Mouse (Mus musculus) ES-Bruce4 (cell line): ENCODE data around the gene Prn. TPM values are rescaled to one million over a fixed set of nuclear protein-coding genes. Genes with fewer than 3 reads are reported as not detected.
A peak's percentile ranks its signal among the peaks of the same experiment; 100 is the strongest.

ENCODE experiments used
- H3K27ac ChIP-seq: 2 replicates; pipeline ENCODE4 v1.5.1; 2012; ENCODE audit warnings: low read length, inconsistent platforms; ENCODE audit not compliant: insufficient read depth
- H3K27me3 ChIP-seq: 2 replicates; pipeline ENCODE4 v1.6.1; 2012; ENCODE audit warnings: mild to moderate bottlenecking, low read length, inconsistent platforms; ENCODE audit not compliant: control insufficient read depth, poor library complexity, insufficient read depth, severe bottlenecking
- H3K36me3 ChIP-seq: 2 replicates; pipeline ENCODE4 v1.6.1; 2012; ENCODE audit warnings: inconsistent platforms, mild to moderate bottlenecking, low read length, moderate library complexity; ENCODE audit not compliant: control insufficient read depth, poor library complexity, insufficient read depth, severe bottlenecking
- H3K4me1 ChIP-seq: one replicate; pipeline ENCODE4 v1.8.1; 2011; ENCODE audit warnings: low read length; ENCODE audit not compliant: control insufficient read depth, insufficient read depth
- H3K4me3 ChIP-seq: 2 replicates; pipeline ENCODE4 v1.5.1; 2011; ENCODE audit warnings: low read depth, mild to moderate bottlenecking, low read length
- H3K9ac ChIP-seq: 2 replicates; pipeline ENCODE4 v1.6.1; 2012; ENCODE audit warnings: low read depth, mild to moderate bottlenecking, inconsistent platforms; ENCODE audit not compliant: poor library complexity, severe bottlenecking
- H3K9me3 ChIP-seq: replicated peaks from 2 replicates; pipeline ENCODE4 v1.6.1; 2012; ENCODE audit warnings: mild to moderate bottlenecking, low read length, inconsistent platforms; ENCODE audit not compliant: control insufficient read depth, poor library complexity, insufficient read depth, severe bottlenecking
- CTCF ChIP-seq: IDR thresholded peaks from one replicate; pipeline ENCODE4 v1.8.1; 2011; ENCODE audit warnings: low read depth, low read length
- EP300 ChIP-seq: IDR thresholded peaks from 2 replicates; pipeline ENCODE4 v1.6.1; 2011; ENCODE audit warnings: low read depth, low read length; ENCODE audit not compliant: insufficient read depth
- POLR2A ChIP-seq: IDR thresholded peaks from one replicate; pipeline ENCODE4 v1.8.1; 2011; ENCODE audit warnings: low read length; ENCODE audit not compliant: insufficient read depth
- polyA plus RNA-seq: library from polyadenylated mRNA; stranded (reverse); fragments of >200 nt; gene quantifications from 2 replicates; pipeline ENCODE4 v1.2.4, GENCODE M21; 2011; ENCODE audit warnings: low read depth; ENCODE audit not compliant: missing spikeins, insufficient read depth, insufficient read length

The Prn gene
- not detected in 2 replicates for polyA plus RNA-seq

DNA sequence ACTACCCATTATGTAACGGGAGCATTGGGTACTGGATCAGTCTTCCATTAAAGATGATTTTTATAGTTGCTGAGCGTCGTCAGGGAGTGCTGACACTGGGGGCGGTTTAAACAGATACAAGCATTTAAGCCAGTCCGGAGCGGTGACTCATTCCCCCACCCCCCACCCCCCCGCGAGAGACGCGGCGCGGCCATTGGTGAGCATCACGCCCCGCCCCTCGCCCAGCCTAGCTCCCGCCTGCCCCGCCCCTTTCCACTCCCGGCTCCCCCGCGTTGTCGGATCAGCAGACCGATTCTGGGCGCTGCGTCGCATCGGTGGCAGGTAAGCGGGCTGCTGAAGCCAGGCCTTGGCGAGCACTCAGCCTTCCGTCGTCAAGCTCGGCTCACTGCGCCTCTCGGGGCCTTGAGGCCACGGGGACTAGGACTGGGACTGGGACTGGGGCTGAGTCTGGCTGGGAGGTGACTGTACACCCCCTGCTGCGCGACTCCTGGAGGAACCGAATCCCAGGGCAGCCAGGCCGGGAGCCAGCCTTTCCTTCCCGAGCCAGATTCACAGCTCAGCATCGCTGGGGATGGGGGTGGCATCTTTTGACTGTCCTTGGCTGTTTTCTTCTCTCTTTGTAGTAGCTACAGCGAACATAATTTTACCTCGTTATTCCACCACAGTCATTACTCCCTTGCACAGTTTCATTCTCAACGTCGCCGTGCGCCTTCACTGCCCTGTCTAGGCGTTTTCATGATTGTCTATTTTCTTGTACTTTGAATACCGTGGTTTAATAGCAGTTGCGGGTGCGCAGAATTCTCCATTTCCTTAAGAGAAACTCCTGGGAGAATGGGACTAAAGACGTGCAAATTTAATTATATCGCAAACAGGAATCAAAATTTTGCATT is at the start of gene Prn, which contains the start of gene Prnp:
TSS of gene Prn (plus strand) at position 275 of the 890 bp plus-strand sequence.
TSS of gene Prnp (plus strand) at position 246 of the 890 bp plus-strand sequence.
- Histone ChIP-seq H3K36me3 (no peaks in the 10 kb centered on the region), H3K9ac (peak within 1 kb of the TSS; percentile 16), H3K4me1 (no peaks in the 10 kb centered on the region), H3K4me3 (peak within 1 kb of the TSS; percentile 63), H3K27ac (no peak within 1 kb of the TSS), H3K27me3 (no peaks in the 10 kb centered on the region), H3K9me3 (no peaks in the 10 kb centered on the region; the same call in 1 of the 2 replicates)
- TF ChIP-seq CTCF: no peak
- peak; percentile 68 for TF ChIP-seq POLR2A
- TF ChIP-seq EP300: 0 out of 2 replicates have a peak, but pooled peaks have one; percentile 31

GRCm38 (mm10) chr2:131862617-131863275 is 47.0 kb upstream of the Prn start:
- H3K27ac ChIP-seq: no peak overlapping the region
- H3K36me3 ChIP-seq: no peaks in the 10 kb centered on the region
- peaks cover 6% of the 10 kb centered on the region; the same call in 1 of the 2 replicates for H3K9me3 ChIP-seq
- no peak overlapping the region for H3K4me3 ChIP-seq
- H3K9ac ChIP-seq: no peak overlapping the region
- no peak for TF ChIP-seq EP300
- TF ChIP-seq POLR2A: no peak
- no peak for TF ChIP-seq CTCF
- H3K27me3 ChIP-seq: no peaks in the 10 kb centered on the region
- H3K4me1 ChIP-seq: no peaks in the 10 kb centered on the region

DNA sequence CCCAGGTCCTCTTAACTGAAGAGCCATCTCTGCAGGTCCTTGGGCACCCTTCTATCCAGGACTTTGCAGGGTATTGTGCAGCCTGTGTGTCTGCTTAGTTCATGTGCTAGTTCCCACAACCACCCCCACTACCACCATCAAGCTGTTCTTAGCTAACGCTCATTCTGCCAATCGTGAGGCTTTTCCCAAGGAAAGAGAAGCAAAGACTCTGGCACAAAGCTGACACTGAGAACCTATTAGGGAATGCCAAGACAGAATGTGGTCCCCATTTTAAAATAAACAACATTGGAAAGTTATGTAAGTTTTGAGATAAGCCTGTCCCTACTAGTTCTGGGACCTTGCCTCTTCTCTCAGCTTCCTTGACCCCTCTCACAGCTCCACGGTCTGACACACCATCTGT is 46.3 kb upstream of the Prn start:
- no peak overlapping the region for H3K4me3 ChIP-seq
- no peaks in the 10 kb centered on the region for H3K4me1 ChIP-seq
- TF ChIP-seq EP300 (no peak), CTCF (no peak), POLR2A (no peak)
- H3K27me3 ChIP-seq: no peaks in the 10 kb centered on the region
- no peak overlapping the region for H3K27ac ChIP-seq
- H3K9ac ChIP-seq: no peak overlapping the region
- H3K9me3 ChIP-seq: no peaks in the 10 kb centered on the region
- no peaks in the 10 kb centered on the region for H3K36me3 ChIP-seq

- Histone ChIP-seq H3K36me3 (no peaks in the 10 kb centered on the region), H3K9ac (no peak overlapping the region), H3K9me3 (no peaks in the 10 kb centered on the region), H3K4me3 (no peak overlapping the region), H3K27me3 (no peaks in the 10 kb centered on the region), H3K27ac (no peak overlapping the region), H3K4me1 (no peaks in the 10 kb centered on the region)
- TF ChIP-seq EP300: no peak
- no peak for TF ChIP-seq CTCF
- TF ChIP-seq POLR2A: no peak
Measured at GRCm38 (mm10) chr2:131864262-131864796, 45.4 kb upstream of the Prn start.

GRCm38 (mm10) chr2:131866676-131867075 is 43.1 kb upstream of the Prn start:
- Histone ChIP-seq H3K27me3 (no peaks in the 10 kb centered on the region), H3K4me1 (no peaks in the 10 kb centered on the region), H3K9ac (no peak overlapping the region), H3K4me3 (no peak overlapping the region), H3K36me3 (no peaks in the 10 kb centered on the region), H3K27ac (no peak overlapping the region), H3K9me3 (no peaks in the 10 kb centered on the region)
- TF ChIP-seq POLR2A: no peak
- TF ChIP-seq EP300: no peak
- TF ChIP-seq CTCF: no peak
